Mouse (Mus musculus): Measurements from ENCODE around the gene Amotl1.
"Not testable (repeated sequence)": the region's sequence is repeated elsewhere in the genome, so short reads cannot be mapped to it uniquely, and the experiment has no call there.

Amotl1 gene

GRCm38 (mm10) chr9:14644956-14645355 lies at the start of gene Amotl1:
Gene Amotl1 (minus strand): TSS chr9:14645056.
- no peak for DNase-seq

- DNase-seq, result no peak
These were observed 44.7 kb upstream of the Amotl1 start for GRCm38 (mm10) chr9:14689376-14690108.

GRCm38 (mm10) chr9:14684363-14684762 lies 39.5 kb upstream of the Amotl1 start:
- peak; percentile 34 for DNase-seq

GRCm38 (mm10) chr9:14682741-14683140 lies 37.9 kb upstream of the Amotl1 start:
- no peak for DNase-seq

- no peak for DNase-seq
These were observed 35.7 kb upstream of the Amotl1 start for GRCm38 (mm10) chr9:14680584-14680983.

GRCm38 (mm10) chr9:14675707-14676691 lies 31.1 kb upstream of the Amotl1 start:
- no peak for DNase-seq

GRCm38 (mm10) chr9:14674506-14674905 lies 29.6 kb upstream of the Amotl1 start:
- DNase-seq, result no peak

- peak; percentile 64 for DNase-seq
These were observed 28.3 kb upstream of the Amotl1 start for GRCm38 (mm10) chr9:14673109-14673508.

- DNase-seq, result not testable (repeated sequence)
These were observed 27.1 kb upstream of the Amotl1 start for GRCm38 (mm10) chr9:14671965-14672364.

- DNase-seq, result no peak
These were observed 23.5 kb upstream of the Amotl1 start for GRCm38 (mm10) chr9:14668382-14668781.

- no peak for DNase-seq
These were observed 21.2 kb upstream of the Amotl1 start for GRCm38 (mm10) chr9:14666071-14666470.

- no peak for DNase-seq
These were observed 18.7 kb upstream of the Amotl1 start for GRCm38 (mm10) chr9:14663591-14663990.

GRCm38 (mm10) chr9:14662876-14663275 lies 18.0 kb upstream of the Amotl1 start:
- no peak for DNase-seq

GRCm38 (mm10) chr9:14662138-14662537 lies 17.3 kb upstream of the Amotl1 start:
- DNase-seq, result no peak

- no peak for DNase-seq
These were observed 13.1 kb upstream of the Amotl1 start for GRCm38 (mm10) chr9:14657926-14658325.

GRCm38 (mm10) chr9:14654010-14654409 lies 9.2 kb upstream of the Amotl1 start:
- no peak for DNase-seq

GRCm38 (mm10) chr9:14652761-14653160 lies 7.9 kb upstream of the Amotl1 start:
- DNase-seq, result no peak

- DNase-seq, result no peak
These were observed 3.0 kb upstream of the Amotl1 start for GRCm38 (mm10) chr9:14647849-14648248.

- DNase-seq, result no peak
These were observed 1.8 kb upstream of the Amotl1 start for GRCm38 (mm10) chr9:14646641-14647040.

GRCm38 (mm10) chr9:14646061-14646460 lies 1.2 kb upstream of the Amotl1 start:
- no peak for DNase-seq

GRCm38 (mm10) chr9:14643328-14643727 lies 1.5 kb downstream of the Amotl1 start:
- DNase-seq, result peak; percentile 58

GRCm38 (mm10) chr9:14642251-14643021 lies 2.4 kb downstream of the Amotl1 start:
- DNase-seq, result peak; percentile 81

All from embryo, embryonic 11 days (tissue).